Mouse (Mus musculus) CH12.LX (cell line): ENCODE data around the gene Rab11fip3.

ENCODE experiments used
- CHD2 ChIP-seq: IDR thresholded peaks from 2 replicates; pipeline ENCODE4 v1.6.1; 2011; ENCODE audit warnings: low read length, improper control_type of control experiment
- CTCF ChIP-seq, 2 experiments: IDR thresholded peaks in 1 of 2; conservative IDR thresholded peaks in 1 of 2; 2 replicates each; pipeline ENCODE4 v1.5.1; 2011 to 2012; ENCODE audit warnings: low read depth in 2 of 2, low read length in 2 of 2, improper control_type of control experiment in 1 of 2, inconsistent platforms in 1 of 2, mild to moderate bottlenecking in 1 of 2, moderate library complexity in 1 of 2
- EP300 ChIP-seq: IDR thresholded peaks from 2 replicates; pipeline ENCODE4 v1.6.1; 2011; ENCODE audit warnings: low read length, improper control_type of control experiment
- JUND ChIP-seq: conservative IDR thresholded peaks from 2 replicates; pipeline ENCODE4 v1.6.1; 2011; ENCODE audit warnings: low read depth, low read length, improper control_type of control experiment
- MXI1 ChIP-seq: IDR thresholded peaks from 2 replicates; pipeline ENCODE4 v1.6.1; 2011; ENCODE audit warnings: mild to moderate bottlenecking, low read depth, low read length, improper control_type of control experiment
- POLR2A ChIP-seq: IDR thresholded peaks from 2 replicates; pipeline ENCODE4 v1.6.1; 2011; ENCODE audit warnings: low read depth, mild to moderate bottlenecking, improper control_type of control experiment, low read length
- SIN3A ChIP-seq: IDR thresholded peaks from 2 replicates; pipeline ENCODE4 v1.6.1; 2012; ENCODE audit warnings: low read length, improper control_type of control experiment, inconsistent platforms
- TCF12 ChIP-seq: IDR thresholded peaks from 2 replicates; pipeline ENCODE4 v1.6.1; 2014; ENCODE audit warnings: low read depth, mild to moderate bottlenecking, inconsistent platforms, low read length, improper control_type of control experiment
- USF1 ChIP-seq: IDR thresholded peaks from 2 replicates; pipeline ENCODE4 v1.6.1; 2014; ENCODE audit warnings: low read depth, mild to moderate bottlenecking, inconsistent platforms, low read length, improper control_type of control experiment
- USF2 ChIP-seq: conservative IDR thresholded peaks from 2 replicates; pipeline ENCODE4 v1.6.1; 2011; ENCODE audit warnings: low read depth, low read length, improper control_type of control experiment
- ZKSCAN1 ChIP-seq: IDR thresholded peaks from 2 replicates; pipeline ENCODE4 v1.6.1; 2012; ENCODE audit warnings: low read depth, inconsistent platforms, low read length, improper control_type of control experiment, borderline replicate concordance

GRCm38 (mm10) chr17:26046253-26046997 lies 22.9 kb downstream of the Rab11fip3 start:
- TF ChIP-seq TCF12 (no peak), CTCF (conservative IDR thresholded peaks at IDR 0.05 in 1 of 2, IDR thresholded peaks at IDR 0.05 in 1 of 2; ENCODE audit: low read depth in 2 of 2, low read length in 2 of 2) (no peak), CHD2 (no peak), USF2 (no peak), USF1 (no peak), POLR2A (no peak), JUND (no peak), EP300 (no peak), MXI1 (no peak), SIN3A (no peak), ZKSCAN1 (no peak)
